Mouse (Mus musculus) lung, adult 18-20 months (tissue): Measurements from ENCODE around the gene Gpatch4.

Source experiments
- DNase-seq, 2 experiments: peaks; one replicate each; pipeline ENCODE4 v3.0.0; 2022; ENCODE audit warnings: mixed read lengths in 2 of 2

Gene Gpatch4

DNA sequence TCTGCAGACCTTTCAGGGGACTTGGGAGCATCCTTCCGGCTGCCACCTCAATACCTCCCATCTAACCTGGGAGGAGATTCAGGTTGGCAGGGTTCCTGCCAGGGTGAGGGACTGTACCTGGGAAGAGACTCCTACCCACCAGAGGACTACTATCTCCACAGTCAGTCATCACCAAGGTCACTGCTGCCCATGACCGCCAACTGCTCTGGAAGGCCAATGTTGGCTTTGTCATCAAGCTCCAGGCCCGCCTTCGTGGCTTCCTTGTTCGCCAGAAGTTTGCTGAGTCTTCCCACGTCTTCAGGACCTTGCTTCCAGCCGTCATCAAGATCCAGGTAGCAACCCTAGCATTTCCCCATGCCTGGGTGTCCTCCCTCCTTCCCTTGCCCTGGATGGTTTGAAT lies 58.8 kb downstream of the Gpatch4 start:
- DNase-seq = no peak

- no peak for DNase-seq
Observed at GRCm38 (mm10) chr3:88102196-88102595, 59.3 kb downstream of the Gpatch4 start.

- DNase-seq = no peak
Observed at GRCm38 (mm10) chr3:88102611-88103010, 59.7 kb downstream of the Gpatch4 start.
